Mouse (Mus musculus): ENCODE measurements around the gene Chrm3. TPM values are rescaled to one million over a fixed set of nuclear protein-coding genes. Genes with fewer than 3 reads are reported as not detected.
A peak's percentile ranks its signal among the peaks of the same experiment; 100 is the strongest.

Gene Chrm3
- total and polyA plus RNA-seq, 3 experiments = 0.47 to 1.2 (median 0.89) TPM

DNA sequence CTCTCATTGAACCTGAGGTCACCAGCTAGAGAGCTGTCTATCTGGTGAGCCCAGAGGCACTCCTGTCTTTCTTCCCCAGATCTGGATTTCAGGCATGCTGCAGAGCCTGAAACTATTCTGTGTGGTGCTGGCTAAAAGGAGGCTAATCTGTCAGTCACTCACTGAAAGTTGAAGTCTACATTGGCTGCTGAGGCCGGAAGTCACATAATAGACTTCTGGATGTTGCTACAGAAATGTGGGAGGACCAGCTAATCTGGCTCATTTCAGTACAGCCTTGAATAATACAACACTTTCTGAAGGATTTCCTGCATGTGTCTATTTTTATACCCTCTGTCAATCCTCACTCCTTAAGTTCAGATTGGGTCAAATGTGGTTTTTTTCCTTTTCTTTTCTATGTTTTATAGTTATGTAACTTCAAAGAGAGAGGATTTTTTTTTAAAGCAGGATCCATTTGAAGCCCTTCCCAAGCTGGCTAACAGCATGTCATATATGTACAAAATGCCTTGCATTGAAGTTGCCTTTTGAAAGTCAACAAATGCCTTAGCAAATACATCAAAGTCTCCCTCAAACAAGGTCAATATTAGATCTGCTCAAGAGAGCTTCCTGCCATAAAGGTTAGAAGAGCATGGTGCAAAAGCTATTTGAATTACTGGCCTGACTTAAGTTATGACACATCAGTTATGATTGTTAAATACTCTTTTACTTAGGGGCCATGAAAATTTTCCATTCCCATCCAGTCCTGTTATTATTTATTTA, 116.2 kb downstream of the Chrm3 start:
- H3K79me2 ChIP-seq (replicated peaks; ENCODE audit: control insufficient read depth, insufficient read depth, low read length) = no peaks in the 10 kb centered on the region
- intact Hi-C loops (cut with DNase I) = no loop called here
- H3K27me3 ChIP-seq (ENCODE audit: control insufficient read depth, insufficient read depth, low read length) = no peaks in the 10 kb centered on the region
- peak overlapping the region; percentile 41; the same call in 1 of the 2 replicates for H3K27ac ChIP-seq
- no peaks in the 10 kb centered on the region for H3K36me3 ChIP-seq (ENCODE audit: control insufficient read depth, insufficient read depth, low read length)
- WGBS = 33% methylated on average over 1 of the region's 1 CpGs
- peak; percentile 13 to 18 for DNase-seq
- H3K4me3 ChIP-seq = no peak overlapping the region
- no peak overlapping the region for H3K9ac ChIP-seq (ENCODE audit: low read depth, low read length)
- no peaks in the 10 kb centered on the region for H3K4me1 ChIP-seq (ENCODE audit: control insufficient read depth, insufficient read depth, low read length)
- no peak for TF ChIP-seq CTCF (IDR thresholded peaks at IDR 0.05)
- no peak for TF ChIP-seq POLR2A (IDR thresholded peaks at IDR 0.05; ENCODE audit: insufficient read depth, low read depth, low read length)

DNA sequence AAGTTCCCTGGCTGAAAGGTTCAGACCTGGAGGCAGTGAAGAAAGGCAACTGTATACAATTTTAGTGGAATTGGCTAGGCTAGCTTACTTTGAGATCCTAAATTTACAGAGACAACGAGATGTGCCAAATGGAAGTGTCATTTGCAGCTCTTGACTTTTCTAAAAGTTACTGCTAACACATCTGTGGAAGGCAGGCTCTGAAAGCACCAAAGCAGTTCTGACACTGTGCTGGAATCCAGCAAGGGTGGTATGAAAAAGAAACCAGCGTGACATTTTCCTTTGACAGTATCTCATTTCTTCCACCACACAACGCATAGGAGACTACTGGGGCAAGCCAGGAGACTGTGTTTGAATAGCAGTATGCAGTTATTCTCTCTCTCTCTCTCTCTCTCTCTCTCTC, 120.4 kb downstream of the Chrm3 start:
- DNase-seq = no peak
- Histone ChIP-seq H3K27me3 (ENCODE audit: control insufficient read depth, insufficient read depth, low read length) (no peaks in the 10 kb centered on the region), H3K27ac (no peak overlapping the region), H3K4me3 (no peak overlapping the region), H3K9ac (ENCODE audit: low read depth, low read length) (no peak overlapping the region), H3K79me2 (replicated peaks; ENCODE audit: control insufficient read depth, insufficient read depth, low read length) (no peaks in the 10 kb centered on the region), H3K4me1 (ENCODE audit: control insufficient read depth, insufficient read depth, low read length) (no peaks in the 10 kb centered on the region), H3K36me3 (ENCODE audit: control insufficient read depth, insufficient read depth, low read length) (no peaks in the 10 kb centered on the region)
- intact Hi-C loops (cut with DNase I) = no loop called here
- WGBS = 62% methylated on average over 3 of the region's 3 CpGs
- TF ChIP-seq EP300 (IDR thresholded peaks at IDR 0.05; ENCODE audit: insufficient read depth, low read depth, low read length) = no peak
- TF ChIP-seq CTCF (IDR thresholded peaks at IDR 0.05) = no peak
- TF ChIP-seq POLR2A (IDR thresholded peaks at IDR 0.05; ENCODE audit: insufficient read depth, low read depth, low read length) = no peak

DNA sequence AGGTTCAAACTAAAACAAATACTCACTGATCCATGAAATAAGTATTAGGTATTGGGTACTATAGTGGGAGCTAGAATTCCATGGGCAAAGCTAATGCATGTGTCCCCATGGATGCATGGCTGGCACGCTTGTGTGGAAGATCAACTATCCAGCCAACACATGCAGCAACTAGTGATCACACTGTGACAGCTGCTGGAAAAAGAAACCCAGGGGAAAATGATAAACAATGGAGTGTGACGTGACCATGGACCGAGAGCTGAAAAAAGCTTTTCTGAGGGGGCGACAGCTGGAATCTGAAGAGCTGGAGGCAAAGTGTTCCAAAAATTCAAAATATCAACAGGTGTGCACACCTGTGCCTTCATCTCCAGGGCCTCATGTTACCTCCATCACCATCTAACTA, 120.8 kb downstream of the Chrm3 start:
- Histone ChIP-seq H3K27ac (no peak overlapping the region), H3K36me3 (ENCODE audit: control insufficient read depth, insufficient read depth, low read length) (no peaks in the 10 kb centered on the region), H3K4me3 (no peak overlapping the region), H3K79me2 (replicated peaks; ENCODE audit: control insufficient read depth, insufficient read depth, low read length) (no peaks in the 10 kb centered on the region), H3K27me3 (ENCODE audit: control insufficient read depth, insufficient read depth, low read length) (no peaks in the 10 kb centered on the region), H3K4me1 (ENCODE audit: control insufficient read depth, insufficient read depth, low read length) (no peaks in the 10 kb centered on the region), H3K9ac (ENCODE audit: low read depth, low read length) (no peak overlapping the region)
- WGBS = 34% methylated on average over 4 of the region's 4 CpGs
- DNase-seq = no peak
- TF ChIP-seq POLR2A (IDR thresholded peaks at IDR 0.05; ENCODE audit: insufficient read depth, low read depth, low read length) (no peak), CTCF (IDR thresholded peaks at IDR 0.05) (no peak), EP300 (IDR thresholded peaks at IDR 0.05; ENCODE audit: insufficient read depth, low read depth, low read length) (no peak)
- intact Hi-C loops (cut with DNase I) = no loop called here

DNA sequence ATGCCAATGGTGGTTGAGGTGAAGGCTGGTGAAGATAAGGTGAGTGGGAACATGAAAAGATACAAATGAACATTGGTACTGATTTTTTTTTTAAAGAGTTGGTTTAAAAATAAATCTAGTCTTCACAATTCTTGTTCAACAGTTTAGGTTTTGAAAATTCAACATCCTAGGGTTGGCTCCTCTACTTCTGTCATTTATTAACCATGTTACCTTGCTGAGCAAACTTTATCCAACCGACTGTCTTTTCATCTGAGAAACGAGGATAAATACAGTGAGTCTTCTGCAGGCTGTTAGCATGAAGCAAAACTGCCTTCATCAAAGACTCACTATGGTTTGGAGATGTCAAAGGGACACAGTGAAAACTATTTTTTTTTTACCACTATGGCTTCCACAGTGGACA, 123.0 kb downstream of the Chrm3 start:
- no peaks in the 10 kb centered on the region for H3K36me3 ChIP-seq (ENCODE audit: control insufficient read depth, insufficient read depth, low read length)
- 69% methylated on average over 2 of the region's 2 CpGs for whole genome bisulfite sequencing
- no peak for TF ChIP-seq EP300 (IDR thresholded peaks at IDR 0.05; ENCODE audit: insufficient read depth, low read depth, low read length)
- no peak for TF ChIP-seq POLR2A (IDR thresholded peaks at IDR 0.05; ENCODE audit: insufficient read depth, low read depth, low read length)
- no peak for TF ChIP-seq CTCF (IDR thresholded peaks at IDR 0.05)

DNA sequence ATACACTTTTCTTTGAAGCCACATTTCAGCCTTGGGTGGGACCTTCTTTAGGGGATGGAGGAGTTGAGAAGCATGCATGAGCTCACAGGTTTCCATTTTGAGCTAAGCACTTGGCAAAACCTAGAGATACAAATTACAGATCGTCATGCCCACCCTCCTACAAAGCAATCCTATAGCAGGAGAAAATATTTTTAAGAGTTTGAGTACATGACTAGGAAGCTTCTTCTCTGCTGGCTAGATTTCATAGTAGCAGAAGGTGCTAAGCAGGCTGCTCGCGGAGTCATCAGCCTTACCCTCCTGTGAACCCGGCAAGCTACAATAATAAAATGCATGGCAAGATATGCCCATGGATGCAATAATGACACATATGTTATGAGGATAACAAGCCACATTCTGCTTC, 124.4 kb downstream of the Chrm3 start:
- Histone ChIP-seq H3K79me2 (replicated peaks; ENCODE audit: control insufficient read depth, insufficient read depth, low read length) (no peaks in the 10 kb centered on the region), H3K27me3 (ENCODE audit: control insufficient read depth, insufficient read depth, low read length) (no peaks in the 10 kb centered on the region), H3K4me1 (ENCODE audit: control insufficient read depth, insufficient read depth, low read length) (no peaks in the 10 kb centered on the region), H3K36me3 (ENCODE audit: control insufficient read depth, insufficient read depth, low read length) (no peaks in the 10 kb centered on the region), H3K27ac (no peak overlapping the region), H3K4me3 (no peak overlapping the region), H3K9ac (ENCODE audit: low read depth, low read length) (no peak overlapping the region)
- no peak for DNase-seq
- 91% methylated on average over 4 of the region's 4 CpGs for WGBS
- intact Hi-C loops (cut with DNase I) = no loop called here
- TF ChIP-seq CTCF (IDR thresholded peaks at IDR 0.05) (no peak), EP300 (IDR thresholded peaks at IDR 0.05; ENCODE audit: insufficient read depth, low read depth, low read length) (no peak), POLR2A (IDR thresholded peaks at IDR 0.05; ENCODE audit: insufficient read depth, low read depth, low read length) (no peak)

More for the DNA sequence above, 123.0 kb downstream of the Chrm3 start:
- Histone ChIP-seq H3K27ac (no peak overlapping the region), H3K27me3 (ENCODE audit: control insufficient read depth, insufficient read depth, low read length) (no peaks in the 10 kb centered on the region), H3K79me2 (replicated peaks; ENCODE audit: control insufficient read depth, insufficient read depth, low read length) (no peaks in the 10 kb centered on the region), H3K4me3 (no peak overlapping the region), H3K9ac (ENCODE audit: low read depth, low read length) (no peak overlapping the region), H3K4me1 (ENCODE audit: control insufficient read depth, insufficient read depth, low read length) (no peaks in the 10 kb centered on the region)
- no peak for DNase-seq
- intact Hi-C loops (cut with DNase I) = no loop called here

DNA sequence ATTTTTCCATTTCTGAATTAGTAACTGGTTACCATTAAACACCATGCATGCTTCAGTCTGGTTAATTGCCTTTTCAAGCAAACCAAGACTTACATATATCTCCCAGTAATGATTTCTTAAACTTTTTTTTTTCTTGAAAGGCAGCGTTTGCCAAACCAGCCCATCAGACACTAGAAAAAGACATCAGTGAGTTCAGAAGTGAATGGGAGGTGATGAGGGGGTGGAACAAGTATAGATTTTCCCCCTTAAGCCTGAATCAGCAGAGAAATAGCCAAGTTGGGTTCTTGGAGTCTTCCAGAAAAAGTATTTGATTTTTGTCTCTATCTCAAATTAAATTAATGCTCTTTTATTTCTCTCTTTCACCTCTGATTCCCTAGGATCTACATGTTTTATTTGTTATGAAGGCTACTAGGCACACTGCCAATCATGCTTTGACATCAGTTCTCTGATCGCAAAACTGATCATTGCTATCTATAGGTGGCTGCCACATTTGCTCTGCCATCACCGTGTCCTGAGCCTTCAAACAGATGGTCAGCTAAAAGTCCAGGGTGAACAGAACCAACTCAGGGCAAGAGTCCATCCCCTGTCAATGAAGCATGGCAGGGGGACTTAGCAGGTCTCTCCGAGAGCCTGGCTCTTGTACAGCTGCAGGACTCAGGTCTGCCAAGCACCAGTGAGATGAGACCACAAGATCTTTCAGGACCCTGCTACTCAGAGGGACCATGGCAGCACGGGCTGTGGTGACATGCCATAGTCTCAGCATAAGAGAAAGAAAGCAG, 125.1 kb downstream of the Chrm3 start:
- Histone ChIP-seq H3K9ac (ENCODE audit: low read depth, low read length) (no peak overlapping the region), H3K27me3 (ENCODE audit: control insufficient read depth, insufficient read depth, low read length) (no peaks in the 10 kb centered on the region), H3K4me3 (no peak overlapping the region), H3K79me2 (replicated peaks; ENCODE audit: control insufficient read depth, insufficient read depth, low read length) (no peaks in the 10 kb centered on the region), H3K27ac (no peak overlapping the region), H3K36me3 (ENCODE audit: control insufficient read depth, insufficient read depth, low read length) (no peaks in the 10 kb centered on the region), H3K4me1 (ENCODE audit: control insufficient read depth, insufficient read depth, low read length) (no peaks in the 10 kb centered on the region)
- intact Hi-C loops (cut with DNase I) = no loop called here
- DNase-seq = no peak
- WGBS = 83% methylated on average over 5 of the region's 5 CpGs
- TF ChIP-seq POLR2A (IDR thresholded peaks at IDR 0.05; ENCODE audit: insufficient read depth, low read depth, low read length) = no peak
